Comparison of ENCODE assay signal across 16 mouse cellular contexts in genomic region chr3:111102646-111103045, GRCm38 (mm10).
DNase-seq lines count a peak whose midpoint lies in the region.
"Had no signal": no experiment of that assay in that cellular context is flagged by ENCODE, and none has a peak within 500 bp of the region (broad histone marks: within the 10 kb centered on the region; RNA-seq: fewer than 3 reads in every experiment).

No protein-coding gene starts in this region.

- H3K4me3 ChIP-seq in hindbrain, embryonic 10.5 days: no peak overlapping the region
- H3K4me3 ChIP-seq: heart, embryonic 10.5 days; neural tube, embryonic 13.5 days had no signal

- H3K27me3 ChIP-seq in hindbrain, embryonic 10.5 days (ENCODE audit: insufficient read depth, poor library complexity, severe bottlenecking): no peaks in the 10 kb centered on the region
- H3K27me3 ChIP-seq: CH12.LX; neural tube, embryonic 13.5 days had no signal

- intact Hi-C loops in left cerebral cortex, postnatal 25 days (cut with DNase I): no loop called here

- DNase-seq in frontal cortex, postnatal 36 days (ENCODE audit: low spot score in 2 of 2): peak; percentile 2 to 34
- DNase-seq in frontal cortex, postnatal 10 days (ENCODE audit: low spot score in 2 of 2): no peak
- peak; percentile 3 for DNase-seq in retina, adult 2 months (ENCODE audit: low read depth, low spot score)
- no peak for DNase-seq in retina, postnatal 1 day
- peak; percentile 28 to 29 for DNase-seq in layer of hippocampus, adult 8-10 months (ENCODE audit: low spot score in 2 of 2)
- DNase-seq in left cerebral cortex, postnatal 25 days (ENCODE audit: low spot score in 2 of 2): peak; percentile 9 to 69
- no peak for DNase-seq in hindbrain, embryonic 10.5 days (ENCODE audit: low spot score)
- DNase-seq in gastrocnemius, postnatal 4 days (ENCODE audit: low spot score in 2 of 2): no peak
- DNase-seq: adrenal gland, postnatal 25 days; forebrain, postnatal 0 days; liver; thymus, postnatal 4 days had no signal

- no peaks in the 10 kb centered on the region for H3K36me3 ChIP-seq in hindbrain, embryonic 10.5 days
- H3K36me3 ChIP-seq: heart, embryonic 10.5 days; neural tube, embryonic 13.5 days had no signal

- no peak overlapping the region for H3K27ac ChIP-seq in hindbrain, embryonic 10.5 days
- H3K27ac ChIP-seq: heart, embryonic 10.5 days; hindbrain, postnatal 0 days; neural tube, embryonic 13.5 days had no signal

- 82% methylated on average over 1 of the region's 1 CpGs for WGBS in hindbrain, embryonic 10.5 days

- no peaks in the 10 kb centered on the region for H3K4me1 ChIP-seq in hindbrain, embryonic 10.5 days (replicated peaks)
- H3K4me1 ChIP-seq: heart, embryonic 10.5 days; neural tube, embryonic 13.5 days had no signal

- no peaks in the 10 kb centered on the region for H3K9me3 ChIP-seq in hindbrain, embryonic 10.5 days
- H3K9me3 ChIP-seq: heart, embryonic 10.5 days; neural tube, embryonic 13.5 days had no signal

Comparison
In these comparisons a context has a peak if more than half of its experiments do, and no peak if none do; other contexts are left out.
1. DNase-seq: peak in frontal cortex, postnatal 36 days (2 of 2), retina, adult 2 months (single experiment), layer of hippocampus, adult 8-10 months (2 of 2) and left cerebral cortex, postnatal 25 days (2 of 2); none in frontal cortex, postnatal 10 days (0 of 2), retina, postnatal 1 day (single experiment), hindbrain, embryonic 10.5 days (single experiment) and gastrocnemius, postnatal 4 days (0 of 2).